Mouse (Mus musculus) G1E (cell line): Measurements from ENCODE around the gene Olfr874.

Source experiments
- CTCF ChIP-seq: IDR thresholded peaks from 2 replicates; pipeline ENCODE4 v1.5.1; 2012; ENCODE audit warnings: low read depth, low read length, inconsistent platforms, mixed read lengths
- GATA1 ChIP-seq: IDR thresholded peaks from 2 replicates; pipeline ENCODE4 v1.6.1; 2012; ENCODE audit warnings: borderline replicate concordance, low read length, inconsistent platforms, mixed read lengths
- GATA2 ChIP-seq: IDR thresholded peaks from 2 replicates; pipeline ENCODE4 v1.6.1; 2012; ENCODE audit warnings: low read depth, low read length, inconsistent platforms, borderline replicate concordance

- TF ChIP-seq GATA1: no peak
- TF ChIP-seq CTCF: no peak
- no peak for TF ChIP-seq GATA2
Observed at GRCm38 (mm10) chr9:37782766-37783260, 37.9 kb downstream of the Olfr874 start.
